Mouse (Mus musculus) embryonic fibroblast, embryonic 13.5 days (primary cell): ENCODE data around the gene Tra2a. TPM values are rescaled to one million over a fixed set of nuclear protein-coding genes. Genes with fewer than 3 reads are reported as not detected.
"Not testable (repeated sequence)": the region's sequence is repeated elsewhere in the genome, so short reads cannot be mapped to it uniquely, and the experiment has no call there.

ENCODE experiments used
- H3K27ac ChIP-seq: 2 replicates; pipeline ENCODE4 v1.5.1; 2012; ENCODE audit warnings: low read length, control low read depth, inconsistent platforms; ENCODE audit not compliant: insufficient read depth
- H3K4me1 ChIP-seq: 2 replicates; pipeline ENCODE4 v1.6.1; 2011; ENCODE audit warnings: low read length; ENCODE audit not compliant: control insufficient read depth, insufficient read depth
- H3K4me3 ChIP-seq: 2 replicates; pipeline ENCODE4 v1.5.1; 2011; ENCODE audit warnings: mild to moderate bottlenecking, control low read depth, low read length; ENCODE audit not compliant: insufficient read depth
- CTCF ChIP-seq: IDR thresholded peaks from 2 replicates; pipeline ENCODE4 v1.5.1; 2011; ENCODE audit warnings: mild to moderate bottlenecking, control low read depth, low read length, moderate library complexity, borderline replicate concordance; ENCODE audit not compliant: insufficient read depth
- POLR2A ChIP-seq: IDR thresholded peaks from 2 replicates; pipeline ENCODE4 v1.6.1; 2011; ENCODE audit warnings: low read depth, mild to moderate bottlenecking, control low read depth, low read length, moderate library complexity
- polyA plus RNA-seq: library from polyadenylated mRNA; stranded (reverse); fragments of >200 nt; gene quantifications from 2 replicates; pipeline ENCODE4 v1.2.4, GENCODE M21; 2011; ENCODE audit warnings: low read depth; ENCODE audit not compliant: missing spikeins, insufficient read length

Gene Tra2a
- polyA plus RNA-seq, 1 experiment = 162 TPM

DNA sequence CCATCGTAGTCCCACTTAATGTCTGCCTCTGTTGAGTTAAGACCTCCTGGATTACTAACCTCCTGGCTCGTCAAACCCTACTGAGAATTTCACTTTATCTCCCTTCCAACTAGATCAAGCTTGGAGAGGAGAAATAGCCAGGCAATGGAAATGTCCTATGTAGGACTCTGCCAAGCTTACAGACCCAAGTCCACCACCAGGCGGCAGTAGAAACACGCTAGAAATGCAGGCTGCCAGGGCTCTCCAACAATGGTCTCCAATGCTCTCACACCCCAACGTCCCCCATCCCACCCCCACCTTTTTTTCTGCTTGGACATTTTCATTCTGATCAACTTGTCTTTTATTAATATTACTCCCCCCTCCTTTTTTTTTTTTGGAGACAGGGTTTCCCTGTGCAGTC, 5.4 kb upstream of the Tra2a start:
- Histone ChIP-seq H3K27ac (no peak overlapping the region), H3K4me1 (peaks cover 3% of the 10 kb centered on the region), H3K4me3 (no peak overlapping the region)
- TF ChIP-seq POLR2A (no peak), CTCF (peak; percentile 65; the same call in 1 of the 2 replicates)

DNA sequence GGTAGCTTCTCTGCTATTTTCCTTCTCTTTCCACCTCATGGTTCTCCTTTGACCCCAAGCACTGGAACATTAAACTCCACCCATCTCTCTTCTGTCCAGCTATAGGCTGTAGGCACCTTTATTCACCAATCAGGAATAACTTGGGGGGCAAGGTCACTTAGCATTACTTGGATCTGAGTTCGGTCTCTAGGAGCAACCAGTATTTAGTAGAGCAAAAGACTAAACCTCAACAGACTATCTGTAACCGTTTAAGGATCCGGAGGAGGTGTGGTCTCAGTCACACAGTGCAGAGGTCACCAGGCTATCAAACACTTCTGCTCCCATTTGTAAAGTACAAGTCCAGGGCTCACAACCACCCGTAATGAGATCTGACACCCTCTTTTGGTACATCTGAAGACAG, 3.9 kb upstream of the Tra2a start:
- Histone ChIP-seq H3K27ac (no peak overlapping the region), H3K4me1 (peaks cover 3% of the 10 kb centered on the region), H3K4me3 (no peak overlapping the region)
- TF ChIP-seq POLR2A = no peak
- TF ChIP-seq CTCF = no peak

DNA sequence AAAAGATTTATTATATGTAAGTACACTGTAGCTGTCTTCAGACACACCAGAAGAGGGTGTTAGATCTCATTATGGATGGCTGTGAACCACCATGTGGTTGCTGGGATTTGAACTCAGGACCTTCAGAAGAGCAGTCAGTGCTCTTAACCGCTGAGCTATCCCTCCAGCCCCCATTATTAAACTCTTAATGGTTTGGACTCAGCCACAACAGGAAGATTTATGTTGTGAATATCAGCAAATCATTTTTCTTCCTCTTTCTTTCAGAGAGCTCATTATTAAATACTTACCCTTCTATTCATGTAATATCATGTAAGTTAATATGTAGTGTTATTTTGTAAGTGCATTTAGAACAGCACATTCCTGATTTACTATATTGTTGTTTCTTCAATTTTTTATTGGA, 1.4 kb upstream of the Tra2a start:
- not testable (repeated sequence) for H3K4me3 ChIP-seq, H3K4me1 ChIP-seq, H3K27ac ChIP-seq

DNA sequence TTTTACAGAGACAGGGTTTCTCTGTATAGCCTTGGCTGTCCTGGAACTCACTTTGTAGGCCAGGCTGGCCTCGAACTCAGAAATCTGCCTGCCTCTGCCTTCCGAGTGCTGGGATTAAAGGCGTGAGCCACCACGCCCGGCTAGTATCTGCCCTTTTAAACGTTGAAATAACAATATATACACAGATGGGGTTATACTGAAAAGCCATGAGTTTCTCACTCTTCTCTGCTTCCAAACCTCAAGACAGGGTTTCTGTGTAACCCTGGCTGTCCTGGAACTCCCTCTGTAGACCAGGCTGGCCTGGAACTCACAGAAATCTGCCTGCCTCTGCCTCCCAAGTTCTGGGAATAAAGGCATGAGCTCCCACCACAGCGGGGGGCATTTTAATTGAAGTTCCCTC, 613 bp upstream of the Tra2a start:
- not testable (repeated sequence) for H3K4me3 ChIP-seq, H3K27ac ChIP-seq, H3K4me1 ChIP-seq

DNA sequence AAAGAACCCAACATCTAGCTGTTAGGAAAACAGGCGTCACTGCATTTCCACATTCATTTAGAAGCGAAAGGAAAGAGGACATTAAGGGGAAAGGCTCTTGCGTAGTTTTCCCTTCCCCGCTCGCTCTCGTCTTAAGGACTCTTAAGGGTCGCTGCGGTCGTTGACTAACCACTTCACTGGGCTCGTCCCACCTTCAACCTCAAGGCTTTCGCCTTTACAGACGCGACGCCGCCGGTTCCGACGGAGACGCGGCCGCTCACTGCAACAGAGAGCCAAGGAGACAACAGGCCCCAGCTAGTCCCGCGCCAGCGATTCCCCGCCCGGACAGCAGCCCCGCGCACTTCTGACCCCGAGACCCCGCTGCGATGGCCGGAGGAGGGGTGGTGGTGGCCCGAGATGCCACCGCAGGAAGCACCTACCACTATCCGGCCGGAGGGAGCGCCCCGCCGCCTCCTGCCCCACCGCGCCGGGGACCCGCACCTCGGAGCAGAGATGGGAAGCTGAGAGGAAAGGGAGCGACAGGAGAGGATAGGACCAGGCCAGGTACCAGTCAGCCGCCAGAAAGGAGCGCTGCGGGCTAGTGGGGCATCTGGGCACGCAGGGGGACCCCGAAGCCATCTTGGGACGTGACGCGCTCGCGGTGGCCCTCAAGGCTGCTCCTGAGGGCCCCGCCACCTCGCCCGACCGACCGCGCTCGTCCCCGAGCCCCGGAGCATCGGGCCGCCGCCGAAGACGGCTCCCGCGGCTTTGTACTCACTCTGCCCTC, 569 bp downstream of the Tra2a start:
- Histone ChIP-seq H3K4me1 (no peaks in the 10 kb centered on the region; the same call in none of the 2 replicates), H3K4me3 (peak overlapping the region; percentile 90), H3K27ac (peak overlapping the region; percentile 82)
- no peak for TF ChIP-seq CTCF
- TF ChIP-seq POLR2A = no peak

DNA sequence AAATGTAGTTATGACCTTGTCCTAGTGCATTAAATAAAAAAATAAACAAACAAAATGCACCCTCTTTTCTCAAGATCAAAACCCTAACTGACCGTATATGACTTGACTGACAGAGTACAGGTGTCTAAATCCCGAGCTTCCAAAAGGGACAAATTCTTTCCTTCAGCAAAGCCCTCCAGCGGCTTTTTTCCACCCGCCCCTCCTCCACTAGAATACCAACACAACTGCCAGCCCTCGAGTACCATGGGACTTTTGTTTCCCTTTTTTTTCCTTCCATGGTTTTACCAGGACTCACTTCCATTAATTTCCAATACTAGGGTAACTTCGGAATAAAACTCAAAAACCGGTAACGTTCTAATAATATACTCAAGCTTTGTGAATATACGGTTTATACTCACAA, 1.4 kb downstream of the Tra2a start:
- Histone ChIP-seq H3K4me3 (peak overlapping the region; percentile 90), H3K27ac (no peak overlapping the region), H3K4me1 (peaks cover 3% of the 10 kb centered on the region)
- TF ChIP-seq CTCF = no peak
- TF ChIP-seq POLR2A = no peak

DNA sequence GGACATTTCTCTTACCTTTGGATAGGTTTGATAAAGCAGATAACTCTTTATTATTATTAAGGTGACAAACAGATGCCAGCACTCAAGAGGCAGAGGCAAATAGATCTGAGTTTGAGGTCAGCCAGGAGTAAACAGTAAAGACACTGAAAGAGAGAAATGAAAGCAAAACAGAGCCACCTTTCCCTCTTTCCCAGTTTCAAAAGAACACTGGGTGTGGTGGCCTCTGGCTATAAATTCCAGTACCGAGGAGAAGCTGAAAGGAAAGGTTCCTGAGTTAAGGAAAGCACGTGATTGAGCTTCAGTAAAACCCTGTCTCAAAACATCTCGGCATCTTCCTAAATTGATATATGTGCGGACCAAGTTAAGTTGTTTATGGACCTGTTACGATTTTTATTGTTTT, 4.1 kb downstream of the Tra2a start:
- TF ChIP-seq POLR2A (no peak), CTCF (no peak)
- H3K27ac ChIP-seq = no peak overlapping the region
- H3K4me3 ChIP-seq = no peak overlapping the region
- H3K4me1 ChIP-seq = peaks cover 3% of the 10 kb centered on the region

DNA sequence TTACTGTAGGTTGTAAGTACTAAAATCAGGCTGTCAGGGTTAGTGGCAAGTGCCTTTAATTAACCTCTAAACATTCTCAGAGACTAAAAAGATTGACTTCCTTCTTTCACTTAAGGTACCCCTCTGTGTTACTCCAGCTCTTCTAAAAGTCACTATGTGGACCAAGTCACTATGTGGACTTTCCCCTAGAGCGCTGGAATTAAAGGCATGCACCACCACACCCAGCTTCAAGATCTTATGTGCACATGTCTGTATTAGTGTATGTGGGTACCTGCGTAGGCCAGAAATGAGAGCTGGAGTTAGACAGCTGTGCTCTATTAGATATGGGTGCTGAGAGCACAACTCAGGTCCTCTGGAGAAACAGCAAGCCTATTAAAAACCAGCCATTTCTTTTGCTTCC, 6.0 kb downstream of the Tra2a start:
- Histone ChIP-seq H3K4me3 (no peak overlapping the region), H3K4me1 (peaks cover 3% of the 10 kb centered on the region; the same call in 1 of the 2 replicates), H3K27ac (no peak overlapping the region)
- TF ChIP-seq POLR2A (no peak), CTCF (no peak)

DNA sequence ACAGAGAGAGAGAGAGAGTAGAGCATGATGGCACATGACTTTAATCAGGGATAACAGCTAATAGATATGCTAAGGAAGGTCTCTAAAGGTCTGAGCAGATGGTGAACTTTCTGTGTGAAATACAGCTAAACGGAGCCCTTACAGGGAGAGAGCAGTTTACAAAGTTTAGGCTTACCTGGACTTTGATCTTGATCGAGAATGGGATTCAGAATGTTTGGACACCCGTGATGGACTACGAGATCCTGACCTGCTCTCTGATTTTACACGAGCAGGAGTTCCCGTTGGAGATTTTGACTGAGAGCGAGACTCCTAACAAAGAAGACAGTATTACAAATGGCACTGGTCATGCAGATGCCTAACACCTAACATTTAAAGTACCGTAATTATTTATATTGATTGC, 11.6 kb downstream of the Tra2a start:
- no peak overlapping the region for H3K4me3 ChIP-seq
- TF ChIP-seq POLR2A (no peak), CTCF (no peak)
- no peak overlapping the region for H3K27ac ChIP-seq
- H3K4me1 ChIP-seq = no peaks in the 10 kb centered on the region

DNA sequence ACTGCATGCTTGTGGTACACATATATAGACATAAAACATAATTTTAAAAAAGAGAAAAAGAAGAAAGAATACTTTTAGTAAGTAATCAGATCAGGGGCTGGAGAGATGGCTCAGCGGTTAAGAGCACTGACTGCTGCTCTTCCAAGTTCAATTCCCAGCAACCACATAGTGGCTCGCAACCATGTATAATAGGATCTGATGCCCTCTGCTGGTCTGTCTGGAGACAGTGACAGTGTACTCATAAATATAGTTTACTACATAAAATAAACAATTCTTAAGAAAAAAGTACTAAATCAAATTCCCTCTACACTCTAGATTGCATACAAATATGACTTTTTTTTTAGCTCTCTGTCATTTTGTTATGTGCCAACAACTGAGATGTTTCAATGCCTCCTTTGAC, 12.6 kb downstream of the Tra2a start:
- H3K27ac ChIP-seq = no peak overlapping the region
- TF ChIP-seq POLR2A (no peak), CTCF (no peak)

DNA sequence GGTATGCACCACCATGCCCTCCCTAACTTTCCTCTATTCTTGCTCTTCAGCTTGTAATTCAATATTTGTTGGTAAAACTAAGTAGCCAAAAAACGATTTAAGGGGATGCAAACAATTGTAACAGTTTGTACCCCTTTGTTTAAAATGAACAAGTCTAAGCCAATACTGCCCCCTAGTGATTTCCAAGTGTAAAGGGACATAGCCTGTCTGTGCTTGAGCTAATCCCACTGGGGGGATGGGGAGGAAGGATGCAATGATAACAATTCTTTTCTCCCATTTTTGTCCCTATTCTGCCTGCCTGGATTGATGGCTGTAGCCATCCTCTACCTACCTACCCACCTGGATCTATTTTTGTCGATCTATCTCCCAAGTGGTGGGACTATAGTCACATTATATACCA, 16.6 kb downstream of the Tra2a start:
- no peak for TF ChIP-seq CTCF
- no peak for TF ChIP-seq POLR2A
- Histone ChIP-seq H3K4me3 (no peak overlapping the region), H3K4me1 (no peaks in the 10 kb centered on the region), H3K27ac (no peak overlapping the region)

More for the DNA sequence above, 12.6 kb downstream of the Tra2a start:
- H3K4me1 ChIP-seq = no peaks in the 10 kb centered on the region
- no peak overlapping the region for H3K4me3 ChIP-seq
